Mouse (Mus musculus): Measurements from ENCODE around the gene Gm21988. TPM values are rescaled to one million over a fixed set of nuclear protein-coding genes. Genes with fewer than 3 reads are reported as not detected.

The Gm21988 gene
- 1 to 10 TPM; 6.6 to 8.7 TPM for total RNA-seq (2021)
- long read RNA-seq, partial matches to known transcripts = 23 of 29 reads
- long read RNA-seq, other reads (novel, unspliced or antisense) = 6 of 29 reads

DNA sequence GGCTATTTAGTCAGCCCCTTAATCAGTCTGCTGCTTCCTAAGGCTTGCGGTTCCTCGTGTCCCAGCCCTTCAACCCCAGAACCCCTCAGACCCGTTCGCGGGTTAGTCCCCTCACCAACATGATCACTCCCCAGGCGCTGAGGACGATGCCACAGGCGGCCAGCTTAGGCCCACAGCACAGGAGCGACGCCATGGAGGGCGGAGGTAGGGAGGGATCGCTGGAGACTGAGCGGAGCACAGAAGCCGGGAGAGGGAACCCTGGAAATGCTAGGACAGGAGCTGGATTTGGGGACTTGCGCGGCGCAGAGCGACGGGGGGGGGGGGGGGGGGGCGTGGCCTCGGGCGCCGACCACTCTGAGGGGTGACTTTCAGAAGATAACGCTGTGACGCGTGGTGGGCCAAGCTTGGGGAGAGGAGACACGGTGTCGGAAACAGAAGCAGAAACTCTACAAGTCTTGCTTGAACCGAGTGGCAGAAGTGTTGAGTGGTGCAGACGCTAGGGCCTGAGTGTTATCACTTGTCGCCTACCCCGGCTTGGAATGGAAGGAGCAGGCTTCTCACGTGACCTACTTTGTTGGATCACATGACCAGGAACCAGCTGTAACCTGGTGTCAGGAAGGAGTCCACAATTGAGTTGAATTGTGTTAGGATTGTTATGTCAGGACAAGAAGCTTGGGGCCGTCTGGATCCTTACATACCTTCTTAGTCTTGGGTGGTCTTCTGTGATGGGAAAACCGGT lies at the start of gene Gm21988, which contains the start of gene Rnasek:
Gm21988 (minus strand) TSS at position 290 of the 739 bp plus-strand sequence.
Rnasek (minus strand) TSS at position 302 of the 739 bp plus-strand sequence.
- DNase-seq (ENCODE audit: low spot score in 2 of 2) = peak; percentile 84 to 85

DNA sequence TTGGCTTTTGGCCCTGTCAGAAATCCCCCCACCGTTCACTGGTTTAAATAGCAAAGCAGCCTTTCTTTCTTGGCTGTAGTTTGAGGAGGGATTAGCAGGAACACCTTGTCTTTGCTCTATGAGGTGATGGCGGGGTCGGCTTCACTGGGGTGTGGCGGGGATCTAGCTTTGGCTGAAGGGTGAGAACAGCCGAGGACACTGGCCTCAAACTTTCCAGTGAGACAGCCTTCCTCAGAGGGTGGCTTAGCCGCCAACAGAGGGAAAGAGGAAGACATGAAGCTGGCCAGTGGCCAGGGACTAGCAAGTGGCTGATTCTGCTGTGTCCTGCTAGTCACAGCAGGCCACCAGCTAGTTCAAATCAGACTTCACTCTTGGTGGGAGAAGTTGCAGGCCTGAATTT lies 49.6 kb upstream of the Gm21988 start:
- peak; percentile 17 to 44 for DNase-seq (ENCODE audit: low spot score in 2 of 2)

DNA sequence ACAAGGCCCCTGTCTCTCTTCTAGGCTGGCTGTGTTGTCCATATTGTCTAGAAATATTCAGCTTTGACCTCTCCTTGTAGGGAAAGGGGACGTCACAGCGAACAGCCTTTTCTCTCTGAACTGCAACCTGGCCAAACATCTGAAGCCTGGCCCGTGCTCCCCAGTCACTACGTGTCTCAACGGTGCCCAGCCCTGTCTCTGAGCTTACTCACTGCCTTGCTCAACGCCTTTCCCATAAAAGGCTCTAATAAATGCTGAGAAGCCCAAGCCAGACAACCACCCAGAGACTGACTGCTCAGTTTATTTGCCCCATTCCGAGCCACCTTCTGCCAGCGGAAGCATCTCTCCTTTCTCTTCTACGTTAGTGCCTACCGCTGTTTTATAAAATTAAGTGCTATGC lies 48.5 kb upstream of the Gm21988 start:
- DNase-seq (ENCODE audit: low spot score in 2 of 2) = no peak

DNA sequence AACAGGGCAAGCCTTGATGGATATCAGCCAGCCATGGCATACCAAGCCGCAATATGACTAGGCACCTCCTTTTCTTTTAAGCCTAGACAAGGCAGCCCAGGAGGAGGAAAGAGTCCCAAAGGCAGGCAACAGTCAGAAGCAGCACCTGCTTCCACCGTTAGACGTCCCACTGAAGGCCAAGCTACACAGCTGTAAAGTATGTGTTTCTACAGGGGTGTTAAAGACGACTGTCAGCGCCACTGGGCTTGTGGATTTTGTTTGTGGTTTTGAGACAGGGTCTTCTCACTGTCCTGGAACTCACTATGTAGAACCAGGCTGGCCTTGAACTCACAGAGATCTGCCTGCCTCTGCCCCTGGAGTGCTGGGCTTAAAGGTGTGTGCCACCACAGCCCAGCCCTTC lies 46.1 kb upstream of the Gm21988 start:
- no peak for DNase-seq (ENCODE audit: low spot score in 2 of 2)

DNA sequence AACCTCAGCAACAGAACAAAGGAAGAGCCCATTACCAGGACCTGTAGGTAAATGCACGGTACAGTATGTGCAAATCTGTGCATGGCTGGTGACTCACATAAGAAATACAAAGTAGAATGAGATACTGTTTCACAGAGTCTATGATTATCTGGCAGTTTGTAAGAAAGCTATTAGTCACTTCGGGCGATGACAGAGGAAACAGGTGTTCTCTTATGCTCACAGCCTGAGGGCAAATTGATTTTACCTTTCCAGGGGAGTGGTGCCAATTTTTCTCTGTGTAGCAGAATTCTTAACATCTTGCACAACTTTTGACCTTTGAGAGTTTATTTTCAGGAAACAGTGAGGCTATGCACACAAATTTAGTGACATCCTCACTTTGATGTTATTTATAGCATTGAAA lies 45.1 kb upstream of the Gm21988 start:
- DNase-seq (ENCODE audit: low spot score in 2 of 2) = no peak

DNA sequence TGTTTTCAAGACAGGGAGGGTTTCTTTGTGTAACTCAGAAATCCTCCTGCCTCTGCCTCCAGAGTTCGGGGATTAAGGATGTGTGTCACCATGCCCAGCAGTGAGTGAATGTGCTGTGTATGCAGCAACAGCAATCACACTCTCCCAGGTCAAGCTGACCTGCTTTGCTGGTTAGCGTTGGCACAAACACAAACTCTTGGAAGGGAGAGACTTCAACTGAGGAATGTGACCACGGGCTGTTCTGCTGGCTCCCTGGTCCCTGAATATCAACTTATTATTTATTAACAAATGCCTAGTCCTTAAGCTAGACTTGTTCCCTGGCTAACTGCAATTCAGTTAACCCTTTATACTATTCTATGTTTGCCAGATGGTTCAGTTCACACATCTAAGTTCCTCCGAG lies 44.0 kb upstream of the Gm21988 start:
- no peak for DNase-seq (ENCODE audit: low spot score in 2 of 2)

DNA sequence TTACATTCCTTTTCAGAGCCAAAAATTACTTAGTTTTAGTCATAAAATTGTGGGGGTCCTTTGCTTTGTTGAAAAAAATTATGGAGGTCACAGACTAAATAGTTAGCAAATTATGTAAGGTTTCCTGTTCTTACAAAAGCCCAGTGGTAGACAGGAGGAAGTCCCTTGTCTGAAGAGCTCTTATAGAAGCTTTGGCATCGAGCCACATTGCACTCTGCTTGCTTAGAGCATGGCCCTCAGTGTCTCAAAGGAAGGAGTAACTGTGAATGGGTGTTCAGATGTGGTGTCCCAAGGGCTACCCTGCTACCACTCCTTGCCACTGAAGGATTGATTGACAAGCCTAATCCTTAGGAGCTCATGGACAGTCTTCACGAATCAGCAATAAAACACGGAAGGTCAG lies 40.8 kb upstream of the Gm21988 start:
- DNase-seq (ENCODE audit: low spot score in 2 of 2) = peak in 1 of 2 experiments; percentile 21

DNA sequence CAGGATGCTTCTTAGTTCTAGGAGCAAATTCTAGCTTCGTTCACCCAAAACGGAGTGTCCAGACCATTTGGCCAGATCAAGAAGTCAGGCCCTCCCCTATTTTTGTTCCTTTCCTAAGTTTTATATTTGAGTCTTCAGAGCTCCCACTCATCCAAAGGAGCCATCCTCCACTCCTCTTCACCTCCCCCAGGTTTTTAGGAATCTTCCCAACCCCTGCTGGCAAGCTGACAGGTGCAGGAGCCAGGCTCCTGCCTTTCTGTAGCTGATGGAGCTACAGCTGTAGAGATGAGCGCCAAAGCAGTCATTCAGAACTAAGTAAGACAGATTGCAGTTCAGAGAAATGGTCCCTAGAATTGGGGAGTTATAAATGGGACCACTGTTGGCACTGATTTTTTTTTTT lies 39.3 kb upstream of the Gm21988 start:
- DNase-seq (ENCODE audit: low spot score in 2 of 2) = no peak

DNA sequence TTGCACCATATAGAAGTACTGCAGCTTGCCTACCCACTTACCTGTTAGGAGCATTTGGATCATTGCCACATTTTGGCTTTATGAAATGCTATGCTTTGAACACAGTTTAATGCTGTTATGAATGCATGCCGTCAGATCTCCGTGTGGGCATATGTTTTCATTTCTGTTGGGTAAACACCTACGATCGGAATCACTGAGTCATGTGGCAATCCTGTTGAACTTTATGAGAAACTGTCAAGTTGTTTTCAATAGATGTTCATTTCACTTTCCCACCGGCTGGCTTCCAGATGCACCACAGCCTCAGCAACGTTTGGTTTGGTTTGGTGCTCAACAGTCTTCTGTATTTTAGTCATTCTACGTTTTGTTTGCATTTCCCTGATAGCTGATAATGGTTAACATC lies 32.0 kb upstream of the Gm21988 start:
- no peak for DNase-seq (ENCODE audit: low spot score in 2 of 2)

DNA sequence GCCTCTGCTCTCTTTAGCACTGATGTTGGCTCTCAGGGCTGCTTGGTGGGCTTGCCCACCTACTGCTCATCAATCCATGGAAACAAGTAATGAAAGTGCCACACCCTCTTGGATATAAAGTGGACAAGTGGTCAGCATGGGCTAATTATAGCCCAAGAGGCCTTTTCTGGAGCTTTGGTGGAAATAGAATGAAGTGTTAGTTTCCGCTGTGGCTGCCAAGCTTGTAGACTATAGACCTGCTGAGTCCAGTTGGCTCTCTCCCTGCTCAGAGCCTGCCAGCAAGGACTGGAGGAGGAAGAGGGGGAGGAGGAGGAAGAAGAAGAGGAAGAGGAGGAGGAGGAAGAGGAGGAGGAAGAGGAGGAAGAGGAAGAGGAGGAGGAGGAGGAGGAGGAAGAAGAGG lies 26.8 kb upstream of the Gm21988 start:
- DNase-seq (ENCODE audit: low spot score in 2 of 2) = no peak

DNA sequence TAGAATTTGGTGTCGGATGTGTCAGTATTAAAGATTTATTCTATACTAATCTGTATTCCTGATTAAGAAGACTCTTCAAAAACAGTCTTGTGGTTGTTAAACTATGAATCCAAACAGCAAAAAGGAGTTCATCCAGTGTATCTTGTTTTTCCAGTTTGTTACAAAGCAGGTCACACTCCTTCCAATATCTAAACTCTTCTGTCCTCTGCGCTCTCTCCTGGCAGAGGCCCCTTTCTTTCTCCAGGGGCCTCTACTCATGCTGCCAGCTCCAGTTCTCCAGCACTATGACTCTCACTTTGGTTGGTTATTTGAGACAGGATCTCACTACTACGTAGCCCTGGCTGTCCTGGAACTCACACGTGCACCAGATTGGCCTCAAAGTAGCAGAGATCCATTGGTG lies 26.2 kb upstream of the Gm21988 start:
- no peak for DNase-seq (ENCODE audit: low spot score in 2 of 2)

DNA sequence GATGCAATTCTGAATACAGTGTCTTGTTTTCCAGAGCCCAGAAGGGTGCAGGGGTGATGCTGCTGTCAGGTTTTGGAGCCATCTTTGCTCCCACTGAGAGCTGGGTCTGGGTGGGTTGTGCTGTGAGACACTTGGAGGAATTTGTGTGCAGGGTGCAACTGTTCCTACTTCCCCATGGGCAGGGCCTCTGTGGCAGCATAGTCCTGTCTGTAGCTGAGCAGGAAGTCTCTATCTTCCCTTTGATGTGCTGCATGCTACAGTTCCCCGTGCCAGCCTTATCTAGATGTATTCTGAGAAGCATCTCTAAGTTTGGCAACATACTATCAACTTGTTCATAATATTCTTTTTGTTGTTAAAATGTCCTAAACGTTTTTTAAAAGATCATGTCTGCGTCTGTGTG lies 25.6 kb upstream of the Gm21988 start:
- DNase-seq (ENCODE audit: low spot score in 2 of 2) = no peak

DNA sequence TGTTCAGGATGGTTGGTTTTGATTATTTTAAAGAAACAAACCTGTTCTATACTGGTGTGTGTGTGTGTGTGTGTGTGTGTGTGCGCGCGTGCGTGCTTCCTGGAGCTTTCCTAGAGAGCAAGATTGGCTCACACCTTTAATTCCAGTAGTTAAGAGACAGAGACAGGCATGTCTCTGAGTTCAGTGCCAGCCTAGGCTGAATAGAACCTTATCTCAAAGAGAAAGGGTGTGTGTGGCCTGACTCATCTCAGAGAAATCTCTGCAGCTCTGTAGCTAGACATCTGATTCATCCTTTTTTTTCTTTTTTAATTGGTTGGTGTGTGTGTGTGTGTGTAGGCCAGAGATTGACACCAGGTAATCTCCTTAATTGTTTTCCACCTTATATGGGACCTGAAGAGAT lies 19.4 kb upstream of the Gm21988 start:
- DNase-seq (ENCODE audit: low spot score in 2 of 2) = no peak

DNA sequence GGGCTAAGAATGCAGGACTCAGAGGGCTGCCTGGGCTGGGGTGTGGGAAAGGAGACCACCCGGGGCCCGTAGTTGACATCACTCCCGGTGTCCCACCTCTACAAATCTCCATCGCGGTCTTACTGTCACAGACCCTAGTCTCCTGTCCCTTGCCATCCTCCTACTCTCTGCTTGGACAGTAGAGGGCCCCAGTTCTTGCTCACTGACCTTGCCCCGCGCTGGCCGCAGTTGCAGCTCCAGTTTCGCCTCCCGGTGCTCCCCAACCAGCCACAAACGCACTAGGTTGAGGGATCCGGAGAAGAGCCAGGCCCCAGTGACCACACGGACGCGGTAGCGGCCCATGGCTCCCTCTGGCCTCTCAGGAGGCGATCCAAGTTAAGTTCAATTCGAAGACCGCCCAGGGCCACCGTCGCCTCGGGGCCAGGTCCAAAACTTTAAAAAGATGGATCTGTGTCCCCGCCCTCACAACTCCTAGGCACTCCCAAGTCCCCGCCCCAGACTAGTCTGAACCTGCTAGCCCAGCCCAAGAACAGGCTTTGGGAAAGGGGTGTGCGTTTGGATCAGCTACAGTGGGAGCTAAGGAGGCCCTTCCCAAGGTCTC lies 15.4 kb upstream of the Gm21988 start, which contains the start of gene Alox12:
Alox12 (minus strand) TSS at position 423 of the 601 bp plus-strand sequence.
- peak in 1 of 2 experiments; percentile 30 for DNase-seq (ENCODE audit: low spot score in 2 of 2)

DNA sequence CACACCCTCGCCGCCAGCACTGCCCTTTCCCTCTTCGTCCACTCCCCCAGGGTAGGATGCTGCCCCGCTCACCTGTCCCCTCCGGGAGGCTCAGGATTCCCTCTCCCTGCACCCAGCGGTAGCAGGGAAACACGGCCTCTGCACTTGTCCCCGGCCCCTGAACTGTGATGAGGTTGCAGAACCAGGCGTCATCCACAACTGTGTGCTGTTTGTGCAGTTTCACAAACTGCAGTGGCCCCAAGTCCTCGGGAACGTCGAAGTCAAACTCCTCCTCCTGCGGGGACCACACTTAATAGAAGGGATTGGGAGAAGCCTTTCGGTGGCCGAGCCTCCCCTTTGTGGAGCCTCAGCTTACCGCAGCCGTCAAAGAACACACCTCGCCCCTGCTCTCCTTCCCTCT lies 14.7 kb upstream of the Gm21988 start:
- no peak for DNase-seq (ENCODE audit: low spot score in 2 of 2)

DNA sequence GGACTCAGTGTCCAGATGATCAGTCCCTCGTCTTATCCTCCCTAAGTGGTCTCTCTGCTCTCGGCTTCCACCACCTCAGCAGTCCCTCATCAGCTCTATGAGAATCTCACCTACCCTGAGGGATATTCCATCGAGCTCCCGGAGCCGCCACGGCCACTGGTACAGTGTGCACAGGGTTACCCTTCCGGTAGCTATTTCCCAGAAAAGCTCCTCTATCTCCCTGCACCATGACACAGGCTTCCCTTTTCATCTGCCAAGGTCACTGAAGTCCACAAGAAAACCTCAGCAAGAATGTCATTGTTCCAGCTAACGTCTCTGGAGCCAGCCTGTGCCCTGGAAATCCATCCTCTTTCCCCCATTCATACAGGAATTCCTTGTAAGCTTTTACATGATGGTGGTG lies 12.2 kb upstream of the Gm21988 start:
- DNase-seq (ENCODE audit: low spot score in 2 of 2) = no peak

DNA sequence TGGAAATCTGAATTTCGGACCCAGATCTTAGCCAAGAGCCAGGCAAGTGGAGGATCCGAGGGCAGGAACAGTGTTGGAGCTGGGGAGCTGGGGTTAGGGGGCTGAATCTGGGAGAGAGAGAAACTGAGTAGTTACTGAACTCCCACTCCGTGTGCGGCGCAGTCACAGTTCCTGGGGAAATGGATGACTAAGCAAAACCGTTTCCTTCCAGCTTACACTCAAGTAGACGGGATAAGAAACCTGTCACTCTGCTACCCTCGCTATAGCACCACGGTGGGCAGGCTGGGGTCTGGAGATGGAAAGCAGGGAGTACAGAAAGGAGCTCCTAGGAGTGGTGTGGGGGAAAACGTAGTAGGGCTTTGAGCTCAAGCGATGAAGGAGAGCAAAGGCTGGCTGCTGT lies 10.5 kb upstream of the Gm21988 start:
- no peak for DNase-seq (ENCODE audit: low spot score in 2 of 2)

DNA sequence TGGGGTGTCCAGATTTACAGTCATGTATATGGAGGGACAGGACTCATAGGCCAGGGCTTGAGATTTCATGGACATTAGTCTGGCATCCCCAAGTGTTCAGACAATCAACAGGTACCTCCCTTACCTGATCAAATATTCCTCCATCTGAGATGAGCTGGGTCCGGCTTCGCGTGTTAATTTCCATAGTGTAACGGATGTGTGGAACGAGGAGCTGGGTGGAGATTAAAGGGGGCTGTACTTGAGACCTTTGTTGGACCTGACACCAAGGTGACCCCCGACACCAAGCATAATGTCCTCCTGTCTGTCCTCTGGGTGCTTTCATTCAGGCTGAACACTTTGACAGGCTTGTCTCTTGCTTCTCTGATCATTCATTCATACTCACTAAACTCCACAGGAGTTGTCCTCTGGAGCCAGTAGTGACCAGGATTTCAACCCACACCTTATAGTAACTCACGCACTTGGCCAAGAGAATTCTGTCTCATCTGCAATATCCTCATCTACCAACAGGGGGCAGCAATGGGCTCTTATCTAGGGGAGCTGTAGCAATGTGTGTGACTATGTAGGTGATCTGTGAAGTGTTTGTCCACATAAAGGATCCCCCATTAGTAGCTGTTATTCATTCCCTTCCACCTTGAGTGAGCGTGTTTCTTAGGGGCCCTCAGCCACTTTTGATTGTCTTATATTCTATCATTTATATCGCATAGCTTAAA lies 7.7 kb upstream of the Gm21988 start:
- peak; percentile 74 to 76 for DNase-seq (ENCODE audit: low spot score in 2 of 2)

DNA sequence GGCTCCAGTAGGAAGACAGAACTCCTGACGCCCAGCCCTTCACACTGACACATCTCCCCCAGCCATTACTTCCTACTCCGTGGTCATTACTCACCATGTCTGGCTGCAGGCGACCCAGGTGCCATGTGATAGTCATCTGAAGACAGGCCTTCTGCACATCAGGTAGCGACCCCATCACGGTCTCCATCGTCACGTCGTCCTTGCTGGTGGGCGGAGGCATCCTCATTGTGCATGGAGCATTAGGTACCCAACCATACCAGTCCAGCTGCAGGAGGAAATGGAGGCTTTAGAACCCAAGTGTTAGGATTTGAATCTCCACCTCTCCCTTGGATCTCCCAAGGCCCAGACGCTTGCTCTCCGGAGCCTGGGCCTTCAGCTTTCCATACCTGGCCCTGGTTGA lies 3.0 kb upstream of the Gm21988 start:
- DNase-seq (ENCODE audit: low spot score in 2 of 2) = no peak

DNA sequence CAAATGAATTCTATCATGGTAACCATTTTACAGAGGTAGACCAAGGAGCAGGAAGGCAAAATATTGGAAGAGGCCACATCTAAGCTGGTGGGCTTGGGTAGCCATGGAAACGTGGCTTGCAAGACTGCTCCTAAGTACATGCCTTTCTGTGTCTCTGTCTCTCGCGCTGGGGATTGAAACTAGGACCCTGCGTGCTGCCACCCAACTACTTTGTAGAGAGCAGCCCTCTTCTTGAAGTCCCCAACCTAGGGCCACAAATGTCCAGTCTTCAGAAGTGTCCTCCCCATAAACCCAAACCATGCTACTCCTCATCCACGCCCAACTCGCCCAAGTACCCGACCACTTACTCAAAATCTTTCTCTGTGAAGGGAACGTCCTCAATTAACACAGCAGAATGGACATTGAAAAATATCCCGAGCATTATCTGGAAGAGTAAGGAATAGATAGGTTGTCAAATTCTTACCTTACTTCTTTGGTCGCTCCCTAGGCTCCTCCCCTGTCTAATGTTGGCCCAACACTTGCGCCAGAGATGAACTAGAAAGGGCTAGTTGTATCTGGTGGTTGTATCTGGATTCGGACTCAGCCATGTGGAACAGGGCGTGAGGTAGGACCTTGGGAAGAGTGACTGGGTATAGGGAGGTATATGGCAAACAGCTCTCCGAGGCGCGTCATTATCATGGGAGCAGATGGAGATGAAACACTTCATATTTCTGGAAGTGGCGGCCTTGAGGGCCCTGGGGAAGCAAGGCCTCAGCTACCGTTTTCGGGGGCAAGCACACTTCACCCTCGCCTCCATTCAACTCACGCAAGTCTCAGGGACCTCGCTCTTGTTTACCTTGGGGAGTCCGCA lies 814 bp downstream of the Gm21988 start:
- no peak for DNase-seq (ENCODE audit: low spot score in 2 of 2)

Data from layer of hippocampus, postnatal 10 days (tissue).